Mouse (Mus musculus) lung, postnatal 0 days (tissue): ENCODE results near the gene Tmem120a.

Experiments
- CTCF ChIP-seq: IDR thresholded peaks from 2 replicates; pipeline ENCODE4 v1.5.1; 2016; ENCODE audit warnings: antibody characterized with exemption, mild to moderate bottlenecking
- EP300 ChIP-seq: IDR thresholded peaks from 2 replicates; pipeline ENCODE4 v1.6.1; 2016; ENCODE audit warnings: antibody characterized with exemption, mild to moderate bottlenecking, control low read depth

GRCm38 (mm10) chr5:135690401-135690800, 53.8 kb downstream of the Tmem120a start:
- no peak for TF ChIP-seq CTCF
- TF ChIP-seq EP300, result no peak
